ENCODE assay signal across 9 mouse cellular contexts in genomic region chr5:112718655-112719306, GRCm38 (mm10).
DNase-seq lines count a peak whose midpoint lies in the region; ATAC-seq and TF ChIP-seq lines count a peak whose summit lies in the region.
"Had no signal": no experiment of that assay in that cellular context is flagged by ENCODE, and none has a peak within 500 bp of the region (broad histone marks: within the 10 kb centered on the region; RNA-seq: fewer than 3 reads in every experiment).

No protein-coding gene starts in this region.

- TF ChIP-seq POLR2A in cerebellum, adult 2 months (IDR thresholded peaks at IDR 0.05; ENCODE audit: borderline replicate concordance, insufficient read depth, low read length): no peak

- H3K9ac ChIP-seq in liver, embryonic 11.5 days (ENCODE audit: low read depth, low read length): no peak overlapping the region
- no peak overlapping the region for H3K9ac ChIP-seq in neural tube, embryonic 11.5 days (ENCODE audit: low read length)
- H3K9ac ChIP-seq: liver, embryonic 15.5 days had no signal

- no peaks in the 10 kb centered on the region for H3K36me3 ChIP-seq in liver, embryonic 11.5 days (ENCODE audit: control insufficient read depth, insufficient read depth, low read length)
- no peaks in the 10 kb centered on the region for H3K36me3 ChIP-seq in neural tube, embryonic 11.5 days (ENCODE audit: control insufficient read depth, insufficient read depth, low read length)
- H3K36me3 ChIP-seq: liver, embryonic 15.5 days had no signal

- H3K27ac ChIP-seq in liver, embryonic 11.5 days (ENCODE audit: low read depth, low read length): no peak overlapping the region
- H3K27ac ChIP-seq in neural tube, embryonic 11.5 days (ENCODE audit: low read depth, low read length): no peak overlapping the region
- H3K27ac ChIP-seq in cerebellum, adult 2 months (ENCODE audit: insufficient read depth, low read length): no peak overlapping the region
- H3K27ac ChIP-seq: liver, embryonic 15.5 days had no signal

- no peak for ATAC-seq in liver, embryonic 11.5 days (replicated peaks; ENCODE audit: low FRiP score)
- ATAC-seq in neural tube, embryonic 11.5 days (ENCODE audit: insufficient read depth, low FRiP score, low TSS enrichment): no peak

- H3K27me3 ChIP-seq in liver, embryonic 11.5 days (replicated peaks; ENCODE audit: control insufficient read depth, insufficient read depth, low read length): no peaks in the 10 kb centered on the region
- no peaks in the 10 kb centered on the region for H3K27me3 ChIP-seq in neural tube, embryonic 11.5 days (ENCODE audit: control insufficient read depth, insufficient read depth, low read length)
- H3K27me3 ChIP-seq in cerebellum, adult 2 months (ENCODE audit: control insufficient read depth, insufficient read depth, low read length): no peaks in the 10 kb centered on the region
- H3K27me3 ChIP-seq: liver, embryonic 15.5 days had no signal

- H3K4me2 ChIP-seq in liver, embryonic 11.5 days: no peak overlapping the region
- no peak overlapping the region for H3K4me2 ChIP-seq in neural tube, embryonic 11.5 days (ENCODE audit: low read depth)
- H3K4me2 ChIP-seq: liver, embryonic 15.5 days had no signal

- H3K4me3 ChIP-seq in liver, embryonic 11.5 days (ENCODE audit: low read depth, low read length): no peak overlapping the region
- no peak overlapping the region for H3K4me3 ChIP-seq in neural tube, embryonic 11.5 days (ENCODE audit: low read depth, low read length)
- H3K4me3 ChIP-seq in cerebellum, adult 2 months (replicated peaks; ENCODE audit: insufficient read depth, low read depth, low read length): no peak overlapping the region
- H3K4me3 ChIP-seq: liver, embryonic 15.5 days had no signal

- no peak for TF ChIP-seq CTCF in cerebellum, adult 2 months (IDR thresholded peaks at IDR 0.05; ENCODE audit: borderline replicate concordance, insufficient read depth, low read depth, low read length)

- intact Hi-C loops in heart, postnatal 36 days (cut with DNase I): no loop called here

- H3K9me3 ChIP-seq in liver, embryonic 11.5 days (ENCODE audit: control insufficient read depth, low read length): no peaks in the 10 kb centered on the region
- H3K9me3 ChIP-seq in neural tube, embryonic 11.5 days (ENCODE audit: control insufficient read depth, low read length): no peaks in the 10 kb centered on the region
- H3K9me3 ChIP-seq: liver, embryonic 15.5 days had no signal

- no peaks in the 10 kb centered on the region for H3K4me1 ChIP-seq in liver, embryonic 11.5 days (replicated peaks; ENCODE audit: control insufficient read depth, insufficient read depth, low read length)
- no peaks in the 10 kb centered on the region for H3K4me1 ChIP-seq in neural tube, embryonic 11.5 days (ENCODE audit: control insufficient read depth, insufficient read depth, low read length)
- no peaks in the 10 kb centered on the region for H3K4me1 ChIP-seq in cerebellum, adult 2 months (ENCODE audit: control insufficient read depth, insufficient read depth, low read length)
- H3K4me1 ChIP-seq: liver, embryonic 15.5 days had no signal

- DNase-seq in right cerebral cortex, postnatal 10 days (ENCODE audit: low spot score in 2 of 2): peak; percentile 51 to 67
- DNase-seq in right cerebral cortex, adult 2 months (ENCODE audit: low spot score in 2 of 2): no peak
- peak; percentile 29 for DNase-seq in c-Kit-positive CD71-positive TER-119-negative erythroid progenitor cells, embryonic 14.5 days (ENCODE audit: low read depth)
- peak; percentile 57 to 75 for DNase-seq in heart, postnatal 36 days
- DNase-seq in liver, embryonic 11.5 days (ENCODE audit: low spot score): peak; percentile 69
- DNase-seq in neural tube, embryonic 11.5 days (ENCODE audit: low spot score): peak; percentile 86
- DNase-seq in urinary bladder, postnatal 4 days (ENCODE audit: low spot score in 2 of 2): peak; percentile 54 to 87
- no peak for DNase-seq in cerebellum, adult 2 months

- WGBS in liver, embryonic 11.5 days: 45% methylated on average over 12 of the region's 12 CpGs
- WGBS in neural tube, embryonic 11.5 days: 44% methylated on average over 12 of the region's 12 CpGs
- WGBS in cerebellum, adult 2 months: 70% methylated on average over 12 of the region's 12 CpGs

Comparison
In these comparisons a context has a peak if more than half of its experiments do, and no peak if none do; other contexts are left out.
1. DNase-seq: peak in right cerebral cortex, postnatal 10 days (2 of 2), c-Kit-positive CD71-positive TER-119-negative erythroid progenitor cells, embryonic 14.5 days (single experiment), heart, postnatal 36 days (2 of 2), liver, embryonic 11.5 days (single experiment), neural tube, embryonic 11.5 days (single experiment) and urinary bladder, postnatal 4 days (2 of 2); none in right cerebral cortex, adult 2 months (0 of 2) and cerebellum, adult 2 months (0 of 2).